Mouse (Mus musculus) testis, adult 2 months (tissue): Measurements from ENCODE around the gene Gdf15.

ENCODE experiments used
- CTCF ChIP-seq: fragments of 200-500 bp; IDR thresholded peaks from 2 replicates; pipeline ENCODE4 v1.5.1; 2012; ENCODE audit warnings: low read depth, mild to moderate bottlenecking, inconsistent platforms, low read length, moderate library complexity; ENCODE audit not compliant: control insufficient read depth, insufficient read depth, insufficient replicate concordance
- POLR2A ChIP-seq: fragments of 200-500 bp; IDR thresholded peaks from 2 replicates; pipeline ENCODE4 v1.6.1; 2012; ENCODE audit warnings: low read depth, mild to moderate bottlenecking, inconsistent platforms, low read length, moderate library complexity; ENCODE audit not compliant: control insufficient read depth

DNA sequence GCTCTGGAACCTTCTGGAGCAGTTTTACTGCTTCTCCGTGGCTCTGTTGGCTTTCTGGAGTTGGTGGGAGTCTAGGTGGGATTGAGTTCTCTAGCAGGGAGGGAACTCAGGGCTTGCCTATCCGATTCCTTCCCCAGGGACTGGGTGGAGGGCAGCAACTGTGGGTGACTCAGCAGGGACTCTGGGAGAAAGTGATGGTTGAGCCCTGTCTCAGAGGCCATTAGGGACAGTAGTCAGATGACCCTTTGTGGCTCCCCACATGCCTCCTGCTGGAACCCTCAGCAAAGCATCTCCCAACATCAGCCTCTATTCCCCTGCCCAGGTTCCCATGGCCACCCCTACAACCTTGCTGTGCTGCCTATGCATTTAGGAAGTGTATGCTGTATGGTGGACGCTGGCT lies 10.8 kb upstream of the Gdf15 start:
- TF ChIP-seq CTCF (no peak), POLR2A (no peak)
